Mouse (Mus musculus) limb, embryonic 11.5 days (tissue): ENCODE measurements at regions not wholly inside any gene's neighbourhood (a gene's known extent, or its start where the extent isn't known, plus 50 kb on each side); places are given as distances from the start of the nearest gene placed in this dataset.

Experiments used
- ATAC-seq: fragments of 200-750 bp; cut with Nextera tagmentation; 2 replicates; pipeline ENCODE4 v1.8.0; 2017; ENCODE audit warnings: low read depth; ENCODE audit not compliant: insufficient number of reproducible peaks, low FRiP score, low TSS enrichment
- DNase-seq: peaks from one replicate; pipeline ENCODE4 v3.0.0-alpha.2; 2015; ENCODE audit warnings: low spot score
- H3K27ac ChIP-seq: fragments of 300-500 bp; sonication (generic); replicated peaks from 2 replicates; pipeline ENCODE4 v1.5.1; 2014; ENCODE audit warnings: low read depth, mild to moderate bottlenecking, low read length
- H3K27me3 ChIP-seq: fragments of 300-500 bp; sonication (generic); 2 replicates; pipeline ENCODE4 v1.6.1; 2014; ENCODE audit warnings: mild to moderate bottlenecking, low read length, mixed read lengths; ENCODE audit not compliant: control insufficient read depth, insufficient read depth
- H3K36me3 ChIP-seq: fragments of 300-500 bp; sonication (generic); 2 replicates; pipeline ENCODE4 v1.6.1; 2014; ENCODE audit warnings: mild to moderate bottlenecking, low read length, moderate library complexity, mixed read lengths; ENCODE audit not compliant: control insufficient read depth, insufficient read depth
- H3K4me1 ChIP-seq: fragments of 300-500 bp; sonication (generic); 2 replicates; pipeline ENCODE4 v1.6.1; 2014; ENCODE audit warnings: low read length, mixed read lengths; ENCODE audit not compliant: control insufficient read depth, insufficient read depth
- H3K4me2 ChIP-seq: fragments of 300-500 bp; sonication (generic); 2 replicates; pipeline ENCODE4 v1.6.1; 2014; ENCODE audit warnings: low read depth, mild to moderate bottlenecking, moderate library complexity; ENCODE audit not compliant: severe bottlenecking
- H3K4me3 ChIP-seq: fragments of 300-500 bp; sonication (generic); 2 replicates; pipeline ENCODE4 v1.5.1; 2014; ENCODE audit warnings: low read depth, low read length
- H3K9ac ChIP-seq: fragments of 300-500 bp; sonication (generic); 2 replicates; pipeline ENCODE4 v1.6.1; 2014; ENCODE audit warnings: mild to moderate bottlenecking, low read length
- H3K9me3 ChIP-seq: fragments of 300-500 bp; sonication (generic); 2 replicates; pipeline ENCODE4 v1.6.1; 2016; ENCODE audit warnings: low read length; ENCODE audit not compliant: control insufficient read depth
- WGBS: fragments of 180-500 bp; shearing (Covaris S2); extraction: QIAGEN DNeasy Blood & Tissue Kit; methylation state at CpG from one replicate; pipeline ENCODE4 v1.1.7; 2014; 5-methylcytosine and 5-hydroxymethylcytosine counted together

DNA sequence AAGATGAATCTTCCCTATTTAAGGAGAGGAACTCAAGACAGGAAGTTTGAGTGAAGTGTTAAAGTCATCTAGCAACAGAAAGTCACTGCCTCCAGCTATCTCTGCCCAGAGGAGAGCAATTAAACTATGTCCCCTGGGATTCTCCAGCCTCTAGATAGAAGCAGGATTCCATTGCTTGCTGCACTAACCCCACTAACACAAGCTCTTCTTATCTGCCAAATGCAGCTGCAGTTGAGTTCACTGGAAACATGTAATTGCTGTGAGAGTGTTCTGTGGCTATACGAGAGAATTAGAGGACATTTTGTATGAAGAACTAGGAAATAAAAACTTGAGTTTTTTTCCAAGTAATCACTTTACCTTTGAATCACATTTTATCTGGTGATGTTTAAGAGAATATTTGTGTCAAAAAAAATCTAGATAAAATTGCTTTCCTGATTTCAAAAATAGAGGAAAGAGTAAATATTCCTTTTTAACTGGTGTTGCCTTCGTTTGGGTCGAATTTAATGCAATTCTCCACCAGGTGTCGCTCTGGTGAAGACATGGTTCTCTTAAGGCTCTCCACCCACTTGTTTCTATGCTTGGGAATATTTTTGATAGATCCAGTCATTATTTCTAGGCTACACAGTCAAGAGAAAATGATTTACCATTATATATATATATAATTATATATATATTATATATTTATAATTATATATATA is 121.1 kb upstream of the Bmp2 start:
- no peak overlapping the region for H3K4me2 ChIP-seq
- DNase-seq (peak; percentile 31), ATAC-seq (no peak)
- no peak overlapping the region for H3K9ac ChIP-seq
- H3K9me3 ChIP-seq, result no peaks in the 10 kb centered on the region
- WGBS, result 52% methylated on average over 4 of the region's 4 CpGs
- no peak overlapping the region for H3K27ac ChIP-seq
- no peaks in the 10 kb centered on the region for H3K4me1 ChIP-seq
- H3K36me3 ChIP-seq, result no peaks in the 10 kb centered on the region
- H3K4me3 ChIP-seq, result no peak overlapping the region
- H3K27me3 ChIP-seq, result no peaks in the 10 kb centered on the region

DNA sequence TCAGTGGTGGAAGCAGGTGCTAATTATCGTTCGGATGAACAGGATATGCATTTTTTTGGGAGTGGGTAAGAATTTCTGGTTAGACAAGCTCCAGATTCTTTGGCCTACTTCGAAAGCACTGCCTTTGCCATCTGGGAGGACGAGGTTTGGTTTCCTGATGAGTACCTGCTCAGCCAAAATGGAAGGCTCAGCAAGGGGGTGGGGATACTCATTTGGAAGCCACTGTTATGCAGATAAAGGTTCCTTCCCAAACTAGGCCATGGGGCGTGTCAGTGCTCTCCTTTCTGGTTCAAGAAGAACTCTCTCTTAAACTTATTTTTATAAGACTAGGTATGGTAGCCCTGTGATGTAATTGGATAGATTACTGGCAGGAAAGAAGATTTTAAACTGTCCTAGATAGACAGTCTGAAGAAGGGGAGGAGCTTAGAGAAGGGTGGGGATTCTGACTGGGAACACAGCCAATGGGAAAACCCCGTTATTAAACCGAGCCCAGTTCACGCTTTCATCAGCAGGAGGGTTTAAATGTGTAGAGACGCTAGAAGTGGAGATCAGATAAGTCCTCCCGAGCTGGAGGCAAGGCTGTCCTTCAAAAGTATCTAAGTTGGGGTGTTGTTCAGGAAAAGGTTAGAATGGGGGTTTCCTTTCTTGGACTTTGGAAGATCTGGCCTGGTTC is 119.7 kb upstream of the Bmp2 start:
- Histone ChIP-seq H3K9me3 (no peaks in the 10 kb centered on the region), H3K27ac (no peak overlapping the region), H3K4me1 (peaks cover 3% of the 10 kb centered on the region; the same call in 1 of the 2 replicates), H3K4me3 (no peak overlapping the region), H3K9ac (no peak overlapping the region), H3K4me2 (no peak overlapping the region), H3K27me3 (no peaks in the 10 kb centered on the region), H3K36me3 (no peaks in the 10 kb centered on the region)
- no peak for ATAC-seq
- 87% methylated on average over 10 of the region's 10 CpGs for WGBS
- no peak for DNase-seq

DNA sequence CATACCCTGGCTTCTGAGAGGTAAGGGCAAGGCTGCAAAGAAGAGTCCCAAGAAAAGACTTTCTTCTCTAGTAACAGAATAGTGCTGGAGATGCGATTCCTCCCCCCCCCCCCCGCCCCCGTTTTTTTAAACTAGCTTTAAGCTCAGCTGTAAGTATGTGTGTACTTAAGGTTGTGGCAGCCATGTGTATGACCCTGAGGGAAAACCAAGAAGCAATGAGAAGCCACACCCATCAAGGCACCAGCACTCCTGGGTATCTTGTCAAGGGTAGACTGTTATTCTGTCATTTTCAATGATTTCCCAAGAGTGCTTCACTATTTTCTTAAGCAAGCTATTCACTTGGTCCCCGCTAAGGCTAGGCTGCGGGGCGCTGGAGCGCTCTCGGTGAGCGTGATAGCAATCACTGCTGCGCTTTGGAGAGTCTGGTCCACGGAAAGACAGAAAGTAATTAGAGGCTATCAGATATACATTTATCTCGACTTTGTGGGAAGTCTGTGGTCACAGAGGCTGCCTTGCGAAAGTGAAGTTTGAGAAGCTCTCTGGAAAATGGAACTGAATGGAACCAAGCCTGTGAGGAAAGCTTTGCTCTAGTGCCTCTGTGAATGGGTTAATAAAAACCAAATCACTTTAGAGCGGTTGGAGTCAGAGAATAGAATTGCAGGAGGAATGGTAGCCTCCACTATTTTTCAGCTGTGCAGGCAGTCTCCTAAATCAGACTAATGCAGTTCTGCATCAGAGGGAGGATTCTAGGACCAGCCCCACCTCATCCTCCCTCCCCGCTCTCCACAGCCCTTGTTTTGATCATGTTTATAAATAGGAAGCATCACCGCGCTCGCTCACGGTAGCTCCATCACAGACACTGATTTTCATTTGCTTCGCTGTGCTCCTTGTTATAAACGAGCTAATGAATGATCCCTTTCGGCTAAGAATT is 114.8 kb upstream of the Bmp2 start:
- no peaks in the 10 kb centered on the region for H3K27me3 ChIP-seq
- H3K4me3 ChIP-seq, result no peak overlapping the region
- 59% methylated on average over 22 of the region's 22 CpGs for WGBS
- peaks cover 5% of the 10 kb centered on the region; the same call in 1 of the 2 replicates for H3K4me1 ChIP-seq
- H3K4me2 ChIP-seq, result no peak overlapping the region
- DNase-seq (peak; percentile 29), ATAC-seq (no peak)
- no peak overlapping the region for H3K27ac ChIP-seq
- no peaks in the 10 kb centered on the region for H3K36me3 ChIP-seq
- no peaks in the 10 kb centered on the region for H3K9me3 ChIP-seq
- no peak overlapping the region for H3K9ac ChIP-seq

DNA sequence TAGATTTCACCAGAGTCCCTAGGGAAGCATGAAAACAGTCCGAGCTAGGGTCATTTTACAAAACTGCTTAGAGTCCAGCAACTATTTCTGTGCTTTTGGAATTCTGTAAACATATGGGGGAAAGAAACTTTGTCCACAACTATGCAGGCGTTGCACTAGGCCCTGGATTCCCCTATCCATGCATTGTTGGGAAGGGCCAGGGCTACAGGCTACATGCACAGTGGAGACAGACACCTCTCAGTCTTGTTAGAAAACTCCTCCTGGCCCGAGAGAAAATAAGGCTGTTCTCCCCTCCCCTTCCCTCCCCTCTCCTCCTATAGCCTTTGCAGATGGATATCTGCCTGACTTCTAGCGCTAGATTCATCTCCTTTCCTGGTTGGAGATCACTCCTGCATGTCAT is 113.9 kb upstream of the Bmp2 start:
- no peaks in the 10 kb centered on the region for H3K36me3 ChIP-seq
- no peak for ATAC-seq
- H3K9ac ChIP-seq, result no peak overlapping the region
- no peak overlapping the region for H3K27ac ChIP-seq
- H3K4me3 ChIP-seq, result no peak overlapping the region
- peaks cover 5% of the 10 kb centered on the region; the same call in 1 of the 2 replicates for H3K4me1 ChIP-seq
- no peak overlapping the region for H3K4me2 ChIP-seq
- no peaks in the 10 kb centered on the region for H3K9me3 ChIP-seq
- no peaks in the 10 kb centered on the region for H3K27me3 ChIP-seq
- DNase-seq, result no peak
- WGBS, result 30% methylated on average over 3 of the region's 4 CpGs

DNA sequence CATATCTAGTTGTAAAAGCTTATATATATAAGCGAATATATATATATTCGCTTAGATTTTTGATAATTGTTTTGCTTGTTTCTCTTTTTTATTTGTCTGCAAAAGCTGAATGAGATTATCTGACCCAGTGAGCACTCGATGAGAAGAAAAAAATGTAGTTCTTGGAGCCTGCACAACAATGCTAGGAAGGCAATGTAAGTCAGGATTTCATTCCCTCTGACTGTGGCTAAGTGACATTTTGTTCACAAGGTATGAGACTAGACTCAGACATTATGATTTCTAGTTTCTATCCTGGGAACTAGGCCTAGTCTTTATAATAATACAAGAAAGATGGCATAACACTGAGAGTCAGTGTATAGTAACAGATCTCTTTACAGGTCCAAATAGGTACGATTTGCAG is 108.9 kb upstream of the Bmp2 start:
- Histone ChIP-seq H3K9me3 (no peaks in the 10 kb centered on the region), H3K27ac (no peak overlapping the region), H3K36me3 (no peaks in the 10 kb centered on the region), H3K9ac (no peak overlapping the region), H3K4me3 (no peak overlapping the region), H3K4me1 (no peaks in the 10 kb centered on the region), H3K27me3 (no peaks in the 10 kb centered on the region), H3K4me2 (no peak overlapping the region)
- 90% methylated on average over 4 of the region's 4 CpGs for WGBS
- ATAC-seq (no peak), DNase-seq (no peak)

DNA sequence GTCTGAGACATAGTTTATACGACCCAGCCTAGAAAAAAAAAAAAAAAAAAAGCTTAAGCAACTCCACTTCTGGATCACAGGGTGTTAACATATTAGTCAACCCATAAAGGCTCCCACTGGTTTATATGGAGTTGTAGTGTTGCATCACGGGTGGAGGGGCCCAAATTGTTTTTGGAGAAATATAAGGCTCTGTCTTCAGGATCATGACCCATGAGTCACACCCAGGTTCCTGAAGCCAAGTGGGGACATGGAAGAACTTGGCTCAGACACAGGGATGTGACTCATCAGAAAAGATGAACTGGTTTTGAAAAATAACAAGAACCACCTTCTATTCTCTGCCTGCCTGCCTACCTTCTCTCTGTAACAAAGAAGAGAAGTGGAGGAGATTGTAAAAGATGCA is 108.5 kb upstream of the Bmp2 start:
- Histone ChIP-seq H3K9me3 (no peaks in the 10 kb centered on the region), H3K9ac (no peak overlapping the region), H3K4me3 (no peak overlapping the region), H3K36me3 (no peaks in the 10 kb centered on the region), H3K27me3 (no peaks in the 10 kb centered on the region), H3K4me1 (no peaks in the 10 kb centered on the region), H3K4me2 (no peak overlapping the region), H3K27ac (no peak overlapping the region)
- ATAC-seq (no peak), DNase-seq (no peak)
- 73% methylated on average over 2 of the region's 2 CpGs for WGBS

DNA sequence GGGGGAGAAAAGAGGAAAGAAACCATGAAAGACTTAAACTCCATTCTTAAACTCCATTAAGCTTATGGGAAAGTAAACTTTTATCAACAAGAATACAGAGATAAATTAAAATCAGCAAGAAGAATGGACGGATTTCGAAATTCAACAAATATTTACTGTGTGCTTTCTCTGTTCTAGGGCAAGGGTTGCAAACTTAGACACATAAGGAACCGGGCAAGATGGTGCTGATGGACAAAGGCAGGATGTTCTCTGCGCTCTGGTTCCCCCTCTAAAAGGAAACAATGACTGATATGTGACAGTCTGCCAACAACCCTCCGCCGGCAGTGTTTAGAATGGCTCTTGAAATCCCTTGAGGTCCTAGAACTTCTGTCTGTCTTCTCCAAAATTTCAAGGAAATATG is 99.0 kb upstream of the Bmp2 start:
- Histone ChIP-seq H3K36me3 (no peaks in the 10 kb centered on the region), H3K4me3 (no peak overlapping the region), H3K27ac (no peak overlapping the region), H3K4me1 (no peaks in the 10 kb centered on the region), H3K27me3 (no peaks in the 10 kb centered on the region), H3K9ac (no peak overlapping the region), H3K4me2 (no peak overlapping the region), H3K9me3 (no peaks in the 10 kb centered on the region)
- DNase-seq, result no peak
- no peak for ATAC-seq
- WGBS, result 92% methylated on average over 6 of the region's 6 CpGs

DNA sequence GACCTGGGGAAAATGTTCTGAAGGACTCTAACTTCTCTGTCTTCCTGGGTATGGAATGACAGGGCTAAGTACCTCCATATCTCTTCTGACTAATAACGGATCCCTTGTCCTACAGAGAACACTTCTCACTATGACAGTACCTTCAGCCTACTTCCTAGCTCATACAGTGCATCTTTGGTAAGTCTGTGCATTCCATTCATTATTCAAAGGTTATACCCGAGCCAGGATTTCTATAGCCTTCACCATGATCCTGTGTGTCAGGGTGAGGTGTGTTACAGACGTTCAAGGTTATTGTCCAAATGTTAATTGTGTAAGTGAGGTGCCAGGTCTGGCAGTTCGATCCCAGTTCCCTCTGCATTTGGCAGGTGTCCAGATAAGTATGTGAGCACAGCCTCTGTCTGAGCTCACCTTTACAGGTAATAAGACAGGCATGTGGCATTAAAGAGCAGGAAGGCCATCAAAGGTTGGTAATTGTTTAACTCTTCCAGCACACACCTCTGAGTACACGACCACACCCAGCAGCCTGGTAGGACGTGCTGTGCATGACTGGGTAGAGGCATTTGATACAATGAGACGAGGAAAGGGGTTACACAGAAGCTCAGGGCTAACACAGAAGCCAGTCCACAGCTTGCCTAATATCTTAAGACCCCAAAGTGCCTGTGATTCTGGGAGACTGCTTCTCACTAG is 96.3 kb upstream of the Bmp2 start:
- H3K4me3 ChIP-seq, result no peak overlapping the region
- no peak overlapping the region for H3K4me2 ChIP-seq
- ATAC-seq (no peak), DNase-seq (no peak)
- H3K4me1 ChIP-seq, result no peaks in the 10 kb centered on the region
- 78% methylated on average over 7 of the region's 7 CpGs for WGBS
- H3K9me3 ChIP-seq, result no peaks in the 10 kb centered on the region
- no peak overlapping the region for H3K9ac ChIP-seq
- no peaks in the 10 kb centered on the region for H3K27me3 ChIP-seq
- H3K27ac ChIP-seq, result no peak overlapping the region
- H3K36me3 ChIP-seq, result no peaks in the 10 kb centered on the region
